Mouse (Mus musculus) midbrain, embryonic 16.5 days (tissue): ENCODE data around the gene Ugt2b38. TPM values are rescaled to one million over a fixed set of nuclear protein-coding genes. Genes with fewer than 3 reads are reported as not detected.
"Not testable (repeated sequence)": the region's sequence is repeated elsewhere in the genome, so short reads cannot be mapped to it uniquely, and the experiment has no call there.

Source experiments
- ATAC-seq: fragments of 200-750 bp; cut with Nextera tagmentation; 2 replicates; pipeline ENCODE4 v1.8.0; 2017; ENCODE audit warnings: moderate TSS enrichment
- H3K27ac ChIP-seq: fragments of 300-500 bp; sonication (generic); 2 replicates; pipeline ENCODE4 v1.5.1; 2014; ENCODE audit warnings: mild to moderate bottlenecking, low read length, mixed read lengths
- H3K27me3 ChIP-seq: fragments of 300-500 bp; sonication (generic); 2 replicates; pipeline ENCODE4 v1.6.1; 2014; ENCODE audit warnings: low read depth, low read length, mixed read lengths; ENCODE audit not compliant: control insufficient read depth, insufficient read depth
- H3K36me3 ChIP-seq: fragments of 300-500 bp; sonication (generic); 2 replicates; pipeline ENCODE4 v1.6.1; 2014; ENCODE audit warnings: mild to moderate bottlenecking, low read length, moderate library complexity, mixed read lengths; ENCODE audit not compliant: control insufficient read depth, insufficient read depth
- H3K4me1 ChIP-seq: fragments of 300-500 bp; sonication (generic); 2 replicates; pipeline ENCODE4 v1.6.1; 2014; ENCODE audit warnings: mild to moderate bottlenecking, low read length, mixed read lengths; ENCODE audit not compliant: control insufficient read depth, insufficient read depth
- H3K4me2 ChIP-seq: fragments of 300-500 bp; sonication (generic); 2 replicates; pipeline ENCODE4 v1.6.1; 2014; ENCODE audit warnings: mild to moderate bottlenecking, low read length, mixed read lengths
- H3K4me3 ChIP-seq: fragments of 300-500 bp; sonication (generic); 2 replicates; pipeline ENCODE4 v1.5.1; 2014; ENCODE audit warnings: low read depth, mild to moderate bottlenecking, low read length, moderate library complexity, mixed read lengths
- H3K9ac ChIP-seq: fragments of 300-500 bp; sonication (generic); 2 replicates; pipeline ENCODE4 v1.6.1; 2014; ENCODE audit warnings: low read depth, low read length, mixed read lengths
- H3K9me3 ChIP-seq: fragments of 300-500 bp; sonication (generic); replicated peaks from 2 replicates; pipeline ENCODE4 v1.6.1; 2014; ENCODE audit warnings: mild to moderate bottlenecking, low read length, mixed read lengths; ENCODE audit not compliant: control insufficient read depth, poor library complexity, severe bottlenecking
- WGBS: fragments of 180-500 bp; shearing (Covaris S2); extraction: QIAGEN DNeasy Blood & Tissue Kit; methylation state at CpG from one replicate; pipeline ENCODE4 v1.1.7; 2014; 5-methylcytosine and 5-hydroxymethylcytosine counted together
- polyA plus RNA-seq: library from polyadenylated mRNA; unstranded; fragments of >200 nt; fragmentation: Nextera tagmentation; extraction: Ambion mirVana; gene quantifications from 2 replicates; pipeline ENCODE4 v1.2.1, GENCODE M21; 2015

The Ugt2b38 gene
- polyA plus RNA-seq = not detected in 2 replicates

DNA sequence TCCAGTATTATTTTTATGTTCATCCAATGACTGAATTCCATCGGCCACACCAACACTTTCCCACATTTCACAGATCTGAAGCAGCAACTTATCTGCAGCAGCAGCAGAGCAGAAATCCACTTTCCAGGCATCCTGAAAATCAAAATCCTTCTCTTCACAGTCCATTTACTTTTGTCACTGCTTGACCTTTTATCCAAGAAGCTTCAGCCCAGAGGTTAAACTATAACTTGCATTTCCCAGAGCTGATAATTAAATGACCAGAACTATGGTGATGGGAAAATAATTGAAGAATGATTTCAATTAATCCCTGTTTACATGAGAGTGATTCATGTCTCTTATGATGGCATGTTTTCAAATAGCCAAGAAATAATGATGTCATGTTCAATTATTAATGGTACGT, at the start of gene Ugt2b38:
Gene Ugt2b38, minus strand, starts transcription at position 163 of the 400 bp plus-strand sequence.
- not testable (repeated sequence) for H3K4me3 ChIP-seq, H3K4me2 ChIP-seq, H3K36me3 ChIP-seq, ATAC-seq, H3K27me3 ChIP-seq, H3K9ac ChIP-seq, H3K27ac ChIP-seq, H3K9me3 ChIP-seq, H3K4me1 ChIP-seq
- 93% methylated on average over 1 of the region's 2 CpGs for WGBS

DNA sequence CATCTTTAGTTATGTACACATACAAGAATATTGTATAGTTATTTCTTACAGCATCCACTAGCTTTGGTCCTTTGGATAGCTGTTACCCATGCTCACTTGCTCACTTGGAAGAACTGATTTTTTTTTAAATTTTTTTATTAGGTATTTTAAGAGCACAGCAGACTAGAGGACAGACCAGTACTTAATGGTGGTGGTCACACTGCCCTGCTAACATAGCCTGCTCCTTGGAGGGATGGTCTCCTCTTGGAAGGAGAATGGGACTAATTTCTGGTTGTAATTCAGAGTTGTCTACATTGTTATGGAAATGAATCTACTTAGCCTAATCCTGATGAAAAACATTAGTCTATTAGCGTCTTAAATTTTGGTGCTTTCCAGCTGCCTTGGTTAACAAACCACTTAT, 34.8 kb upstream of the Ugt2b38 start:
- no peak for ATAC-seq
- Histone ChIP-seq H3K4me2 (no peak overlapping the region), H3K27me3 (no peaks in the 10 kb centered on the region), H3K4me1 (no peaks in the 10 kb centered on the region), H3K9ac (no peak overlapping the region), H3K36me3 (no peaks in the 10 kb centered on the region), H3K9me3 (no peaks in the 10 kb centered on the region), H3K4me3 (no peak overlapping the region), H3K27ac (no peak overlapping the region)
- WGBS = 7% methylated on average over 1 of the region's 1 CpGs

DNA sequence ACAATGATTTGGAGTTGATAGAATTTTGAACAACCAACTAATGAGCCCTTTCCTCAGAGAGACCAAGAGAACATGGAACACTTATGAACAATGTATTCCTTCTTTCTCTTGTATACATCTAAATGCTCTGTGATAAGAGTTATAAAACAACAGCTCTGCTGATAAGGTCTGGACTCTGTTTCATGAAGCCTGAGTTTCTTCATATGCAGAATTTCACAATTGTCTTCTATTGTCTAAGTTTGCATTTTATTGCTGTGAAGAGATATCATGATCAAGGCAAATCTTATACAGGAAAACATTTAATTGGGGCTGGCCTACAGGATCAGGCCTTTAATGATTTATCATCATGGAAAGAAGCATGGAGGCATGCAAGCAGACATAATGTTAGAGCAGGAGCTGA, 33.7 kb upstream of the Ugt2b38 start:
- H3K27ac ChIP-seq = no peak overlapping the region
- no peak overlapping the region for H3K9ac ChIP-seq
- H3K4me1 ChIP-seq = no peaks in the 10 kb centered on the region
- no peak for ATAC-seq
- H3K9me3 ChIP-seq = no peaks in the 10 kb centered on the region
- no peaks in the 10 kb centered on the region for H3K27me3 ChIP-seq
- H3K4me2 ChIP-seq = no peak overlapping the region
- no peak overlapping the region for H3K4me3 ChIP-seq
- no peaks in the 10 kb centered on the region for H3K36me3 ChIP-seq

GRCm38 (mm10) chr5:87456216-87456850, 32.3 kb upstream of the Ugt2b38 start:
- WGBS = 97% methylated on average over 3 of the region's 3 CpGs

GRCm38 (mm10) chr5:87455519-87455918, 31.5 kb upstream of the Ugt2b38 start:
- Histone ChIP-seq H3K27me3 (no peaks in the 10 kb centered on the region), H3K27ac (no peak overlapping the region), H3K4me2 (no peak overlapping the region), H3K4me1 (no peaks in the 10 kb centered on the region), H3K9me3 (no peaks in the 10 kb centered on the region), H3K36me3 (no peaks in the 10 kb centered on the region), H3K4me3 (no peak overlapping the region), H3K9ac (no peak overlapping the region)
- no peak for ATAC-seq

More at GRCm38 (mm10) chr5:87456216-87456850, 32.3 kb upstream of the Ugt2b38 start:
- Histone ChIP-seq H3K36me3 (no peaks in the 10 kb centered on the region), H3K4me2 (no peak overlapping the region), H3K27ac (no peak overlapping the region), H3K4me3 (no peak overlapping the region), H3K4me1 (no peaks in the 10 kb centered on the region), H3K27me3 (no peaks in the 10 kb centered on the region), H3K9ac (no peak overlapping the region), H3K9me3 (no peaks in the 10 kb centered on the region)
- no peak for ATAC-seq

DNA sequence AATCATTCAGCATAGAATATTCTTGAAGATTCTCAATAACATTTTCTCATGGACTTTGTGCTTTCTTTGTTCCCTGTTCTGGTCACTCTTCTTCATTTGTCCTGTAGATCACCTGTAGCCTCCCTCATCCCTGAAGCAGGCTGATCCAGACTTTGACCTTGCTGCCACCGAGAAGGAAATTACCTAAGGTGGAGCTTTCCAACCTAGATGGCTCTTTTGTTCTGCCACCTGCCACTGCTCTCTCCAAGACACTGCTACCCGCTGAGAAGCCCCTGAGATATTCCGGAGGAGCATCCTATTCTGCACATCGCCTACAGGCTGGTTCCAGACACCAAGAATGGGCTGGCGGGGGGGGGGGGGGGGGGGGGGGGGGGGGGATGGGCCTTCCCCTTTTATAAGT, 28.5 kb upstream of the Ugt2b38 start:
- not testable (repeated sequence) for H3K4me1 ChIP-seq, H3K27me3 ChIP-seq, H3K27ac ChIP-seq, H3K4me3 ChIP-seq, H3K9ac ChIP-seq, H3K36me3 ChIP-seq, H3K4me2 ChIP-seq, ATAC-seq, H3K9me3 ChIP-seq
- WGBS = 73% methylated on average over 2 of the region's 5 CpGs

- WGBS = 46% methylated on average over 3 of the region's 3 CpGs
- Histone ChIP-seq H3K27me3 (no peaks in the 10 kb centered on the region), H3K36me3 (no peaks in the 10 kb centered on the region), H3K9me3 (no peaks in the 10 kb centered on the region), H3K4me1 (no peaks in the 10 kb centered on the region), H3K4me2 (no peak overlapping the region), H3K9ac (no peak overlapping the region), H3K4me3 (no peak overlapping the region), H3K27ac (no peak overlapping the region)
- ATAC-seq = no peak
Measured at GRCm38 (mm10) chr5:87436264-87436663, 12.3 kb upstream of the Ugt2b38 start.

DNA sequence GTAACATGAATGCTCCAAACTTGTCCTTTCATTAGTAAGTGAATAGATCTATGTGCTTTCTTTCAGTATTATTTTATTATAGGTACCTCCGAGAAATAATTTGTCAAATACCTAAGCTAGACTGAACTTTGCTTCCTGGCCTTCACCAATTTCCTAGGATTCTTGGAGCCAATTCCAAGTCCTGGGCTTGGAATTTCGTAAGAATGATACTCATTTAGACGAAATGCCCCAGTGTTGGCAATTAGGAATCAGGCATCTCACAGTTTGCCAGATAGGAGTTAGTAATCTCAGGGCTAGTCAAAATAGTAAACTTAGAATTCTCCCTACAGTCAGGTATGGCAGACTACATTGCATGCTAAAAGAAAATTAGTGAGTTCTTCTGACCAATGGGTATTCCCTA, 1.7 kb upstream of the Ugt2b38 start:
- ATAC-seq = no peak
- no peaks in the 10 kb centered on the region for H3K9me3 ChIP-seq
- no peak overlapping the region for H3K9ac ChIP-seq
- no peak overlapping the region for H3K4me2 ChIP-seq
- H3K4me3 ChIP-seq = no peak overlapping the region
- WGBS = 88% methylated on average over 3 of the region's 3 CpGs
- H3K27me3 ChIP-seq = no peaks in the 10 kb centered on the region
- H3K4me1 ChIP-seq = no peaks in the 10 kb centered on the region
- no peaks in the 10 kb centered on the region for H3K36me3 ChIP-seq
- H3K27ac ChIP-seq = no peak overlapping the region

DNA sequence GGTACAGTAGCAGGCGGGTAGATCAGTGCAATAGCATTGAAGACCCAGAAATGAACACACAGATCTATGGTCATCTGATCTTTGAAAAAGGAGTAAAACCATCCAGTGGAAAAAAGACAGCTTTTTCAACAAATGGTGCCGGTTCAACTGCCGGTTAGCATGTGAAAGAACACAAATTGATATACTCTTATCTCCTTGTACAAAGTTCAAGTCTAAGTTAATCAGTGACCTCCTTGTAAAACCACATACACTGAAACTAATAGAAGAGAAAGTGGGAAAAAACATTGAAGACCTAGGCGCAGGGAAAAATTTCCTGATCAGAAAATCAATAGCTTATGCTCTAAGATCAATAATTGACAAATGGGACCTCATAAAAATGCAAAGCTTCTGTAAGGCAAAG, 27.0 kb downstream of the Ugt2b38 start:
- Histone ChIP-seq H3K27ac (no peak overlapping the region), H3K4me3 (no peak overlapping the region), H3K27me3 (no peaks in the 10 kb centered on the region), H3K4me2 (no peak overlapping the region), H3K36me3 (no peaks in the 10 kb centered on the region), H3K4me1 (no peaks in the 10 kb centered on the region), H3K9me3 (no peaks in the 10 kb centered on the region), H3K9ac (no peak overlapping the region)
- 92% methylated on average over 4 of the region's 4 CpGs for WGBS
- ATAC-seq = no peak
